Mouse (Mus musculus): Measurements from ENCODE around the gene Lce1j. TPM values are rescaled to one million over a fixed set of nuclear protein-coding genes. Genes with fewer than 3 reads are reported as not detected.

Gene Lce1j
- total RNA-seq (2023) = not detected in 2 replicates

DNA sequence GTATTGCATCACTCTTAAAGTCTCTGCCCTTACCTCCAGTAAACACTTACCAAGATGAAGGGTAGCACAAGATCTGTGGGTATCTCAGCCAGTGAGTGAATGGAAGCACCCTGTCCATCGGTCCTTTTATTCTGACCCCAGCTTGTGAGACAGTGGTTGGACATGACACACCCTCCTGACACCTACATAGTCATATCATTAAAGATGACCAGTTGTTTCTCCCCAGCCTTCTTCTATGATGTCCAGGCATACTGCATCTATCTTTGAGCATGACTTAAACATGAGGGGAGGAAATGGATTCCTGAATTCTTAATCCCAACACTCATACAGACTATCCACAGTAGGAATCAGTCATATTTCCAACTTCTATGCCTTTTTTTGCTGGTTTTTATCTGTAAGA, at the start of gene Lce1j:
Gene Lce1j, minus strand, starts transcription at position 101 of the 400 bp plus-strand sequence.

DNA sequence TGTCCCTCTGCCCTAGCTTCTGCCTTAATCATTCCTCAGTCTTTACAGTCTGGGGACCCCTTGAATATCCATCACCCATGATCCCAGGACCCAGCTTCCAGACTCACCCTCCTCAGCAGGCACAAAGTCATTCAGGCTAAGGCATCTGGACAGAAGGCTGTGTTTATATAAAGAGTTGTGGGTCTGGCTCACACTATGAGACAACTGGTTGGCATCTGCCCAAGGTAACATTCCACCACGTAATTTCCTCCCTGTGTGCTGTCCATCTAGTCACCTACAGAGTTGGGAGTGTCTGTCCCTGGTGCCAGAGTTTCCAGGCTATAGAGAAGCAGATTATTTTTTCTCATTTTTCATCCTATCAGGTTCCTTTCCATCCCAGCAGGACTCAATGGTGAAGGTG, 36.8 kb upstream of the Lce1j start, which contains the start of gene Kprp:
Gene Kprp, minus strand, starts transcription at position 140 of the 400 bp plus-strand sequence.

DNA sequence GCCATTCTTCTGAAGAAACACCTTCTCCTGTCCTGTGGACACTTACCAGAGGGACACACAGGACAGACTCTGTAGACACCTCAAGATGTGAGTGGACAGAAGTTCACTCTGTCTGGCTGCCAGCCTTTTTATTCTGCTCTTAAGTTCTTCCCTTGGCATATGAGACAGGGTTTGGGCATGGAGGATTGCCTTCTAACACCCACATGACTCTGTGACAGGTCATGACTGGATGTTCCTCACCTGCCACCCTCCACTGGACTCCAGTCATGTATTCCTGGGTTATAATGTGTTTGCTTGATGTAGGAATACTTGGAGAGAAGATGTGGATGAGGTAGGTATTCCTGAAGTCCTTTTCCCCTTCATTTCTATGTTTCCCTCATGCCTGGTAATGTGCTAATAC, 17.5 kb upstream of the Lce1j start, which contains the start of gene Lce1k:
Gene Lce1k, minus strand, starts transcription at position 101 of the 400 bp plus-strand sequence.

DNA sequence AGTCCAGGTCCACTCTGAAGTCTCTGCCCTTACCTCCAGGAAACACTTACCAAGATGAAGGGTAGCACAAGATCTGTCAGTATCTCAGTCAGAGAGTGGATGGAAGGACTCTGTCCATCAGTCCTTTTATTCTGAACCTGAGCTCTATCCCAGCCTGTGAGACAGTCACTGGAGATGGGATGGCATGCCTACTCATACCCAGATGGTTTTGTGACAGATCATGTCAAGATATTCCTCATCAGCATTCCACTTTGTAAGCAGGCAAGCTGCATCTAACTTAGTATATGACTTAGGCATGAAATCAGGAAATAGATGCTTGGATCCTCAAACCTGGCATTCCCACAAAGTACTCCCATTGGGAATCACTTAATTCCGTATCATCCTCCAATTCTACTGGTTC, 11.5 kb downstream of the Lce1j start, which contains the start of gene Lce1i:
Gene Lce1i, minus strand, starts transcription at position 101 of the 400 bp plus-strand sequence.

DNA sequence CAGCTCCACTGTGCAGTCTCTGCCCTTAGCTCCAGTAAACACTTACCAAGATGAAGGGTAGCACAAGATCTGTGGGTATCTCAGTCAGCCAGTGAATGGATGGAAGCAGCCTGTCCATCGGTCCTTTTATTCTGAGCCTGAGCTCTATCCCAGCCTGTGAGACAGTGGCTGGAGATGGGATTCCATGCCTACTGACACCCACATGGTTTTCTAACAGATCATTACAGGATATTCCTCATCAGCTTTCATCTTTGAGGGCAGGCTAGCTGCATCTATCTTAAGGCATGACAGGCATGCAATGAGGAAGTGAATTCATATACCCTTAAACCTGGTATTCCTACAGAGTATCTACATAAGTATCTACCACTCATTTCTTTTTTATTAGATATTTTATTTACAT, 25.3 kb downstream of the Lce1j start, which contains the start of gene Lce1h:
Gene Lce1h, minus strand, starts transcription at position 101 of the 400 bp plus-strand sequence.

DNA sequence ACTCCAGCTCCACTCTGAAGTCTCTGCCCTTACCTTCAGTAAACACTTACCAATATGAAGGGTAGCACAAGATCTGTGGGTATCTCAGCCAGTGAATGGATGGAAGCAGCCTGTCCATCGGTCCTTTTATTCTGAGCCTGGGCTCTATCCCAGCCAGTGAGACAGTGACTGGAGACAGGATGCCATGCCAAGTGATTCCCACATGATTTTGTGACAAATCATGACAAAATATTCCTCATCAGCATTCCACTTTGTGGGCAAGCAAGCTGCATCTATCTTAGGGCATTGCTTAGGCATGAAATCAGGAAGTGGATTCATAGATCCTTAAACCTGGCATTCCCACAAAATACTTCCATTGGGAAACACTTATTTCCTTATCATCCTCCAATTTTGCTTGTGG, 38.1 kb downstream of the Lce1j start, which contains the start of gene Lce1g:
Gene Lce1g, minus strand, starts transcription at position 101 of the 400 bp plus-strand sequence.

DNA sequence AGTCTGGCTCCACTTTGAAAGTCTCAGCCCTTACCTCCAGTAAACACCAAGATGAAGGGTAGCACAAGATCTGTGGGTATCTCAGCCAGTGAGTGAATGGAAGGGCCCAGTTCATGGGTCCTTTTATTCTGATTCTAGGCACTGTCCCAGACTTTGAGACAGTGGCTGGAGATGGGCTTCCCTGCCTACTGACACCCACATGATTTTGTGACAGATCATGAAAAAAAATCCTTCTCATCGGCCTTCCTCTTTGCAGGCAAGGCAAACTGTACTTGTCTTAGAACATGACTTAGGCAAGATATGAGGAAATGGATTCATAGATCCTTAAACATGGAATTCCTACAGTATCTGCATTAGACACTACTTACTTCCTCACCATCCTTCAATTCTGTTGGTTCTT, 51.3 kb downstream of the Lce1j start, which contains the start of gene Gm38119:
Gene Gm38119, minus strand, starts transcription at position 101 of the 400 bp plus-strand sequence.

Other genes with a start within 250 kb of the Lce1j start
- not detected in 2 replicates for gene Ivl, start 216.8 kb downstream of the Lce1j start, total RNA-seq (2023)
- gene Smcp, start 201.5 kb downstream of the Lce1j start, total RNA-seq (2023) = not detected in 2 replicates
- gene 2210017I01Rik, start 183.0 kb downstream of the Lce1j start, total RNA-seq (2023) = not detected in 2 replicates
- not detected in 2 replicates for gene Lce6a, start 168.9 kb downstream of the Lce1j start, total RNA-seq (2023)
- not detected in 2 replicates for gene Lce1a1, start 142.2 kb downstream of the Lce1j start, total RNA-seq (2023)
- not detected in 2 replicates for gene Lce1b, start 133.6 kb downstream of the Lce1j start, total RNA-seq (2023)
- not detected in 2 replicates for gene Lce1a2, start 120.2 kb downstream of the Lce1j start, total RNA-seq (2023)
- gene Lce1c, start 111.3 kb downstream of the Lce1j start, total RNA-seq (2023) = not detected in 2 replicates
- gene Lce1d, start 103.3 kb downstream of the Lce1j start, total RNA-seq (2023) = not detected in 2 replicates
- gene Lce1e, start 81.4 kb downstream of the Lce1j start, total RNA-seq (2023) = not detected in 2 replicates
- not detected in 2 replicates for gene Lce1f, start 70.2 kb downstream of the Lce1j start, total RNA-seq (2023)
- gene Gm38119, start 51.4 kb downstream of the Lce1j start, total RNA-seq (2023) = not detected in 2 replicates
- gene Lce1g, start 38.2 kb downstream of the Lce1j start, total RNA-seq (2023) = not detected in 2 replicates
- gene Lce1h, start 25.4 kb downstream of the Lce1j start, total RNA-seq (2023) = not detected in 2 replicates
- not detected in 2 replicates for gene Lce1i, start 11.6 kb downstream of the Lce1j start, total RNA-seq (2023)
- gene Lce1k, start 17.4 kb upstream of the Lce1j start, total RNA-seq (2023) = not detected in 2 replicates
- gene Kprp, start 36.7 kb upstream of the Lce1j start, total RNA-seq (2023) = not detected in 2 replicates
- not detected in 2 replicates for gene Lce1l, start 60.8 kb upstream of the Lce1j start, total RNA-seq (2023)
- gene 2310050C09Rik, start 79.7 kb upstream of the Lce1j start, total RNA-seq (2023) = not detected in 2 replicates
- gene Lce3a, start 135.7 kb upstream of the Lce1j start, total RNA-seq (2023) = not detected in 2 replicates
- gene Lce3b, start 142.5 kb upstream of the Lce1j start, total RNA-seq (2023) = not detected in 2 replicates
- not detected in 2 replicates for gene Lce3c, start 154.0 kb upstream of the Lce1j start, total RNA-seq (2023)
- gene Lce3d, start 166.9 kb upstream of the Lce1j start, total RNA-seq (2023) = not detected in 2 replicates
- gene Lce3e, start 176.5 kb upstream of the Lce1j start, total RNA-seq (2023) = not detected in 2 replicates
- gene Lce3f, start 201.7 kb upstream of the Lce1j start, total RNA-seq (2023) = not detected in 2 replicates
- gene Crct1, start 225.2 kb upstream of the Lce1j start, total RNA-seq (2023) = not detected in 2 replicates
- gene Lce1m, start 228.5 kb upstream of the Lce1j start, total RNA-seq (2023) = not detected in 2 replicates

Data from neutrophil, adult 65 days (primary cell).